Mouse (Mus musculus): Measurements from ENCODE around the gene Klhl11. TPM values are rescaled to one million over a fixed set of nuclear protein-coding genes. Genes with fewer than 3 reads are reported as not detected.
A peak's percentile ranks its signal among the peaks of the same experiment; 100 is the strongest.

Klhl11 gene
- polyA plus RNA-seq, 1 experiment from 2014 or later, result 3.6 TPM

GRCm38 (mm10) chr11:100428612-100429199 lies 43.8 kb downstream of the Klhl11 start:
- no peak overlapping the region for H3K9ac ChIP-seq
- H3K27ac ChIP-seq, result no peak overlapping the region
- peaks cover 28% of the 10 kb centered on the region for H3K36me3 ChIP-seq
- H3K4me2 ChIP-seq, result no peak overlapping the region
- H3K9me3 ChIP-seq (replicated peaks), result no peaks in the 10 kb centered on the region
- no peak overlapping the region for H3K4me3 ChIP-seq
- WGBS (ENCODE audit: insufficient replicate concordance), result 63% methylated on average over 9 of the region's 9 CpGs
- no peak for ATAC-seq
- no peaks in the 10 kb centered on the region for H3K27me3 ChIP-seq (replicated peaks)
- peaks cover 18% of the 10 kb centered on the region for H3K4me1 ChIP-seq

GRCm38 (mm10) chr11:100426820-100427219 lies 45.7 kb downstream of the Klhl11 start:
- Histone ChIP-seq H3K27ac (no peak overlapping the region), H3K4me3 (no peak overlapping the region), H3K27me3 (replicated peaks) (no peaks in the 10 kb centered on the region), H3K36me3 (peaks cover 21% of the 10 kb centered on the region), H3K4me2 (no peak overlapping the region), H3K9ac (no peak overlapping the region), H3K9me3 (replicated peaks) (no peaks in the 10 kb centered on the region), H3K4me1 (peaks cover 13% of the 10 kb centered on the region)
- 66% methylated on average over 3 of the region's 3 CpGs for WGBS (ENCODE audit: insufficient replicate concordance)
- ATAC-seq, result no peak

GRCm38 (mm10) chr11:100425851-100426250 lies 46.7 kb downstream of the Klhl11 start:
- H3K4me3 ChIP-seq, result no peak overlapping the region
- H3K9me3 ChIP-seq (replicated peaks), result no peaks in the 10 kb centered on the region
- H3K36me3 ChIP-seq, result peaks cover 18% of the 10 kb centered on the region
- no peak overlapping the region for H3K27ac ChIP-seq
- H3K9ac ChIP-seq, result no peak overlapping the region
- 22% methylated on average over 7 of the region's 7 CpGs for WGBS (ENCODE audit: insufficient replicate concordance)
- no peak overlapping the region for H3K4me2 ChIP-seq
- no peaks in the 10 kb centered on the region for H3K27me3 ChIP-seq (replicated peaks)
- H3K4me1 ChIP-seq, result peaks cover 13% of the 10 kb centered on the region
- peak; percentile 77 for ATAC-seq

- Histone ChIP-seq H3K27me3 (replicated peaks) (0 out of 2 replicates have a peak, but pooled peaks cover 6% of the 10 kb centered on the region), H3K9ac (no peak overlapping the region), H3K36me3 (peaks cover 6% of the 10 kb centered on the region), H3K4me1 (peaks cover 13% of the 10 kb centered on the region), H3K4me2 (no peak overlapping the region), H3K27ac (no peak overlapping the region), H3K9me3 (replicated peaks) (no peaks in the 10 kb centered on the region), H3K4me3 (no peak overlapping the region)
- 81% methylated on average over 7 of the region's 7 CpGs for WGBS (ENCODE audit: insufficient replicate concordance)
- no peak for ATAC-seq
These were observed 48.7 kb downstream of the Klhl11 start for GRCm38 (mm10) chr11:100423836-100424235.

- no peak overlapping the region for H3K4me3 ChIP-seq
- 84% methylated on average over 8 of the region's 8 CpGs for WGBS (ENCODE audit: insufficient replicate concordance)
- H3K4me2 ChIP-seq, result no peak overlapping the region
- ATAC-seq, result no peak
- H3K9ac ChIP-seq, result no peak overlapping the region
- peaks cover 6% of the 10 kb centered on the region for H3K36me3 ChIP-seq
- H3K27ac ChIP-seq, result no peak overlapping the region
- H3K9me3 ChIP-seq (replicated peaks), result no peaks in the 10 kb centered on the region
- peaks cover 12% of the 10 kb centered on the region for H3K4me1 ChIP-seq
- peaks cover 17% of the 10 kb centered on the region for H3K27me3 ChIP-seq (replicated peaks)
These were observed 51.0 kb downstream of the Klhl11 start for GRCm38 (mm10) chr11:100421537-100421936.

- H3K9me3 ChIP-seq (replicated peaks), result no peaks in the 10 kb centered on the region
- H3K4me2 ChIP-seq, result peak within 1 kb of the TSS; percentile 78
- peak within 1 kb of the TSS; percentile 49 for H3K9ac ChIP-seq
- H3K4me3 ChIP-seq, result peak within 1 kb of the TSS; percentile 60
- peak within 1 kb of the TSS; percentile 68 for H3K27ac ChIP-seq
- ATAC-seq, result peak; percentile 22; the same call in 1 of the 2 replicates
- H3K4me1 ChIP-seq, result peaks cover 34% of the 10 kb centered on the region
- no peaks in the 10 kb centered on the region for H3K36me3 ChIP-seq
- 4% methylated on average over 31 of the region's 31 CpGs for WGBS (ENCODE audit: insufficient replicate concordance)
- H3K27me3 ChIP-seq (replicated peaks), result peaks cover 60% of the 10 kb centered on the region
These were observed 57.4 kb downstream of the Klhl11 start, which contains the start of gene Fkbp10 for GRCm38 (mm10) chr11:100414914-100415822. Gene Fkbp10, plus strand, starts transcription at chr11:100415697.

GRCm38 (mm10) chr11:100414021-100414913 lies 58.3 kb downstream of the Klhl11 start, which contains the start of gene P3h4:
Gene P3h4, minus strand, starts transcription at chr11:100414836.
- Histone ChIP-seq H3K4me2 (peak within 1 kb of the TSS; percentile 78), H3K27me3 (replicated peaks) (peaks cover 63% of the 10 kb centered on the region), H3K27ac (peak within 1 kb of the TSS; percentile 68), H3K4me1 (peaks cover 34% of the 10 kb centered on the region), H3K9me3 (replicated peaks) (no peaks in the 10 kb centered on the region), H3K4me3 (peak within 1 kb of the TSS; percentile 60), H3K9ac (peak within 1 kb of the TSS; percentile 49), H3K36me3 (no peaks in the 10 kb centered on the region)
- peak; percentile 72 for ATAC-seq
- WGBS (ENCODE audit: insufficient replicate concordance), result 5% methylated on average over 92 of the region's 93 CpGs

- Histone ChIP-seq H3K9ac (peak overlapping the region; percentile 49), H3K4me3 (peak overlapping the region; percentile 60), H3K27ac (no peak overlapping the region), H3K4me1 (peaks cover 34% of the 10 kb centered on the region), H3K36me3 (peaks cover 6% of the 10 kb centered on the region; the same call in 1 of the 2 replicates), H3K4me2 (peak overlapping the region; percentile 78), H3K27me3 (replicated peaks) (peaks cover 67% of the 10 kb centered on the region), H3K9me3 (replicated peaks) (no peaks in the 10 kb centered on the region)
- ATAC-seq, result no peak
- 70% methylated on average over 11 of the region's 11 CpGs for WGBS (ENCODE audit: insufficient replicate concordance)
These were observed 59.0 kb downstream of the Klhl11 start for GRCm38 (mm10) chr11:100413541-100413940.

Small RNAs within 50 kb of the gene (microRNA-seq; reads per million reads assigned to microRNA genes)
- gene Gm27374 (not detected), gene Mir7116 (not detected)

Other genes starting within 250 kb of the Klhl11 start
- gene Krt16, start 223.8 kb downstream of the Klhl11 start, polyA plus RNA-seq (2016; fragmentation: Nextera tagmentation; extraction: Ambion mirVana), result not detected in 2 replicates
- 0.27 and 0.30 TPM in 2 replicates for gene Krt17, start 211.7 kb downstream of the Klhl11 start, polyA plus RNA-seq (2016; fragmentation: Nextera tagmentation; extraction: Ambion mirVana)
- not detected in 2 replicates for gene Krt42, start 202.9 kb downstream of the Klhl11 start, polyA plus RNA-seq (2016; fragmentation: Nextera tagmentation; extraction: Ambion mirVana)
- gene Eif1, start 152.9 kb downstream of the Klhl11 start, polyA plus RNA-seq (2016; fragmentation: Nextera tagmentation; extraction: Ambion mirVana), result 1,823 and 1,858 TPM in 2 replicates
- not detected in 2 replicates for gene Gast, start 138.3 kb downstream of the Klhl11 start, polyA plus RNA-seq (2016; fragmentation: Nextera tagmentation; extraction: Ambion mirVana)
- 0.43 and 0.47 TPM in 2 replicates for gene Hap1, start 116.6 kb downstream of the Klhl11 start, polyA plus RNA-seq (2016; fragmentation: Nextera tagmentation; extraction: Ambion mirVana)
- 23.9 and 24.3 TPM in 2 replicates for gene Jup, start 75.0 kb downstream of the Klhl11 start, polyA plus RNA-seq (2016; fragmentation: Nextera tagmentation; extraction: Ambion mirVana)
- 11.0 and 11.2 TPM in 2 replicates for gene P3h4, start 57.9 kb downstream of the Klhl11 start, polyA plus RNA-seq (2016; fragmentation: Nextera tagmentation; extraction: Ambion mirVana)
- 20.1 and 23.8 TPM in 2 replicates for gene Fkbp10, start 57.0 kb downstream of the Klhl11 start, polyA plus RNA-seq (2016; fragmentation: Nextera tagmentation; extraction: Ambion mirVana)
- gene Nt5c3b, start 30.9 kb downstream of the Klhl11 start, polyA plus RNA-seq (2016; fragmentation: Nextera tagmentation; extraction: Ambion mirVana), result 38.3 and 38.6 TPM in 2 replicates
- 0.12 and 0.32 TPM in 2 replicates for gene Klhl10, start 30.8 kb downstream of the Klhl11 start, polyA plus RNA-seq (2016; fragmentation: Nextera tagmentation; extraction: Ambion mirVana)
- 135 and 136 TPM in 2 replicates for gene Acly, start 55.3 kb upstream of the Klhl11 start, polyA plus RNA-seq (2016; fragmentation: Nextera tagmentation; extraction: Ambion mirVana)
- 0.10 and 0.14 TPM in 2 replicates for gene Ttc25, start 72.9 kb upstream of the Klhl11 start, polyA plus RNA-seq (2016; fragmentation: Nextera tagmentation; extraction: Ambion mirVana)
- gene Cnp, start 102.2 kb upstream of the Klhl11 start, polyA plus RNA-seq (2016; fragmentation: Nextera tagmentation; extraction: Ambion mirVana), result 12.9 and 15.1 TPM in 2 replicates
- gene Nkiras2, start 146.5 kb upstream of the Klhl11 start, polyA plus RNA-seq (2016; fragmentation: Nextera tagmentation; extraction: Ambion mirVana), result 22.5 and 24.4 TPM in 2 replicates
- 109 and 122 TPM in 2 replicates for gene Dnajc7, start 147.4 kb upstream of the Klhl11 start, polyA plus RNA-seq (2016; fragmentation: Nextera tagmentation; extraction: Ambion mirVana)
- 0.32 TPM in 1 of 2 replicates, not detected in the other for gene Zfp385c, start 219.7 kb upstream of the Klhl11 start, polyA plus RNA-seq (2016; fragmentation: Nextera tagmentation; extraction: Ambion mirVana)
- gene Dhx58, start 231.5 kb upstream of the Klhl11 start, polyA plus RNA-seq (2016; fragmentation: Nextera tagmentation; extraction: Ambion mirVana), result 1.5 and 2.1 TPM in 2 replicates
- 39.4 and 40.2 TPM in 2 replicates for gene Kat2a, start 239.7 kb upstream of the Klhl11 start, polyA plus RNA-seq (2016; fragmentation: Nextera tagmentation; extraction: Ambion mirVana)
- gene Hspb9, start 241.1 kb upstream of the Klhl11 start, polyA plus RNA-seq (2016; fragmentation: Nextera tagmentation; extraction: Ambion mirVana), result 0.29 and 0.33 TPM in 2 replicates

Data from liver, embryonic 12.5 days (tissue).